Mouse (Mus musculus) midbrain, embryonic 13.5 days (tissue): Measurements from ENCODE around the gene Klhl5. TPM values are rescaled to one million over a fixed set of nuclear protein-coding genes. Genes with fewer than 3 reads are reported as not detected.

ENCODE experiments used
- ATAC-seq: fragments of 200-750 bp; cut with Nextera tagmentation; 2 replicates; pipeline ENCODE4 v1.8.0; 2017; ENCODE audit warnings: mild to moderate bottlenecking, moderate TSS enrichment, moderate library complexity
- H3K27ac ChIP-seq: fragments of 300-500 bp; sonication (generic); 2 replicates; pipeline ENCODE4 v1.5.1; 2015; ENCODE audit warnings: inconsistent platforms, mild to moderate bottlenecking, moderate library complexity
- H3K27me3 ChIP-seq: fragments of 300-500 bp; sonication (generic); 2 replicates; pipeline ENCODE4 v1.6.1; 2015; ENCODE audit warnings: mild to moderate bottlenecking, inconsistent platforms
- H3K36me3 ChIP-seq: fragments of 300-500 bp; sonication (generic); 2 replicates; pipeline ENCODE4 v1.6.1; 2015; ENCODE audit warnings: mild to moderate bottlenecking, inconsistent platforms
- H3K4me1 ChIP-seq: fragments of 300-500 bp; sonication (generic); replicated peaks from 2 replicates; pipeline ENCODE4 v1.6.1; 2015; ENCODE audit warnings: inconsistent platforms
- H3K4me2 ChIP-seq: fragments of 300-500 bp; sonication (generic); replicated peaks from 2 replicates; pipeline ENCODE4 v1.6.1; 2015; ENCODE audit warnings: moderate library complexity, mild to moderate bottlenecking, inconsistent platforms
- H3K4me3 ChIP-seq: fragments of 300-500 bp; sonication (generic); replicated peaks from 2 replicates; pipeline ENCODE4 v1.5.1; 2015; ENCODE audit warnings: mild to moderate bottlenecking, inconsistent platforms
- H3K9ac ChIP-seq: fragments of 300-500 bp; sonication (generic); replicated peaks from 2 replicates; pipeline ENCODE4 v1.6.1; 2015; ENCODE audit warnings: mild to moderate bottlenecking, inconsistent platforms
- H3K9me3 ChIP-seq: fragments of 300-500 bp; sonication (generic); 2 replicates; pipeline ENCODE4 v1.6.1; 2016; ENCODE audit warnings: mild to moderate bottlenecking, inconsistent platforms
- WGBS: fragments of 180-500 bp; shearing (Covaris S2); methylation state at CpG from one replicate; pipeline ENCODE4 v1.1.7; 2015; 5-methylcytosine and 5-hydroxymethylcytosine counted together
- polyA plus RNA-seq: library from polyadenylated mRNA; unstranded; fragments of >200 nt; fragmentation: Nextera tagmentation; extraction: Ambion mirVana; gene quantifications from 2 replicates; pipeline ENCODE4 v1.2.1, GENCODE M21; 2015

Gene Klhl5
- polyA plus RNA-seq, 1 experiment from 2014 or later: 46.7 TPM

- H3K36me3 ChIP-seq: no peaks in the 10 kb centered on the region
- H3K27me3 ChIP-seq: no peaks in the 10 kb centered on the region
- H3K9ac ChIP-seq: no peak overlapping the region
- no peak overlapping the region for H3K4me3 ChIP-seq
- H3K27ac ChIP-seq: no peak overlapping the region
- peaks cover 12% of the 10 kb centered on the region for H3K4me1 ChIP-seq
- no peak for ATAC-seq
- WGBS: 82% methylated on average over 2 of the region's 2 CpGs
- H3K9me3 ChIP-seq: no peaks in the 10 kb centered on the region
- no peak overlapping the region for H3K4me2 ChIP-seq
Observed at GRCm38 (mm10) chr5:65128481-65128880, 21.1 kb downstream of the Klhl5 start.

- ATAC-seq: peak; percentile 95
- peaks cover 19% of the 10 kb centered on the region for H3K4me1 ChIP-seq
- peak overlapping the region; percentile 62 for H3K4me3 ChIP-seq
- H3K27me3 ChIP-seq: no peaks in the 10 kb centered on the region
- 2% methylated on average over 12 of the region's 12 CpGs for WGBS
- H3K9ac ChIP-seq: peak overlapping the region; percentile 80
- H3K9me3 ChIP-seq: no peaks in the 10 kb centered on the region
- no peaks in the 10 kb centered on the region for H3K36me3 ChIP-seq
- H3K27ac ChIP-seq: peak overlapping the region; percentile 84
- H3K4me2 ChIP-seq: peak overlapping the region; percentile 70
Observed at GRCm38 (mm10) chr5:65130528-65131210, 23.3 kb downstream of the Klhl5 start.

- Histone ChIP-seq H3K4me2 (peak overlapping the region; percentile 70), H3K27me3 (no peaks in the 10 kb centered on the region), H3K27ac (peak overlapping the region; percentile 84), H3K4me1 (peaks cover 25% of the 10 kb centered on the region), H3K36me3 (no peaks in the 10 kb centered on the region), H3K4me3 (peak overlapping the region; percentile 62), H3K9ac (peak overlapping the region; percentile 80), H3K9me3 (no peaks in the 10 kb centered on the region)
- peak; percentile 49 for ATAC-seq
- 5% methylated on average over 20 of the region's 20 CpGs for WGBS
Observed at GRCm38 (mm10) chr5:65131211-65131879, 24.0 kb downstream of the Klhl5 start.

GRCm38 (mm10) chr5:65136159-65136558, 28.8 kb downstream of the Klhl5 start:
- no peaks in the 10 kb centered on the region for H3K9me3 ChIP-seq
- no peaks in the 10 kb centered on the region for H3K36me3 ChIP-seq
- H3K4me1 ChIP-seq: peaks cover 22% of the 10 kb centered on the region
- no peak overlapping the region for H3K27ac ChIP-seq
- no peak overlapping the region for H3K9ac ChIP-seq
- no peaks in the 10 kb centered on the region for H3K27me3 ChIP-seq
- no peak for ATAC-seq
- WGBS: 90% methylated on average over 7 of the region's 7 CpGs
- H3K4me3 ChIP-seq: no peak overlapping the region
- peak overlapping the region; percentile 14 for H3K4me2 ChIP-seq

- no peak overlapping the region for H3K4me2 ChIP-seq
- no peak overlapping the region for H3K4me3 ChIP-seq
- H3K9me3 ChIP-seq: no peaks in the 10 kb centered on the region
- no peaks in the 10 kb centered on the region for H3K27me3 ChIP-seq
- 85% methylated on average over 6 of the region's 6 CpGs for WGBS
- H3K4me1 ChIP-seq: peaks cover 19% of the 10 kb centered on the region
- ATAC-seq: no peak
- H3K27ac ChIP-seq: no peak overlapping the region
- H3K36me3 ChIP-seq: peaks cover 8% of the 10 kb centered on the region
- H3K9ac ChIP-seq: no peak overlapping the region
Observed at GRCm38 (mm10) chr5:65137073-65137472, 29.7 kb downstream of the Klhl5 start.

- H3K4me1 ChIP-seq: peaks cover 3% of the 10 kb centered on the region; the same call in 1 of the 2 replicates
- H3K4me3 ChIP-seq: no peak overlapping the region
- no peak overlapping the region for H3K4me2 ChIP-seq
- no peak overlapping the region for H3K27ac ChIP-seq
- no peaks in the 10 kb centered on the region for H3K27me3 ChIP-seq
- no peaks in the 10 kb centered on the region for H3K9me3 ChIP-seq
- 94% methylated on average over 8 of the region's 8 CpGs for WGBS
- peaks cover 31% of the 10 kb centered on the region for H3K36me3 ChIP-seq
- no peak overlapping the region for H3K9ac ChIP-seq
- ATAC-seq: no peak
Observed at GRCm38 (mm10) chr5:65141242-65141641, 33.9 kb downstream of the Klhl5 start.

- WGBS: 81% methylated on average over 6 of the region's 6 CpGs
- H3K9me3 ChIP-seq: no peaks in the 10 kb centered on the region
Observed at GRCm38 (mm10) chr5:65142247-65142646, 34.9 kb downstream of the Klhl5 start.

GRCm38 (mm10) chr5:65145499-65146101, 38.3 kb downstream of the Klhl5 start:
- 74% methylated on average over 9 of the region's 9 CpGs for WGBS

More at GRCm38 (mm10) chr5:65142247-65142646, 34.9 kb downstream of the Klhl5 start:
- Histone ChIP-seq H3K36me3 (peaks cover 34% of the 10 kb centered on the region), H3K27ac (no peak overlapping the region), H3K4me1 (no peaks in the 10 kb centered on the region), H3K4me3 (no peak overlapping the region), H3K9ac (no peak overlapping the region), H3K4me2 (no peak overlapping the region), H3K27me3 (no peaks in the 10 kb centered on the region)
- no peak for ATAC-seq

GRCm38 (mm10) chr5:65146749-65147148, 39.4 kb downstream of the Klhl5 start:
- no peak overlapping the region for H3K9ac ChIP-seq
- no peaks in the 10 kb centered on the region for H3K4me1 ChIP-seq
- no peaks in the 10 kb centered on the region for H3K27me3 ChIP-seq
- WGBS: 89% methylated on average over 6 of the region's 6 CpGs
- H3K4me3 ChIP-seq: no peak overlapping the region
- H3K27ac ChIP-seq: no peak overlapping the region
- peaks cover 63% of the 10 kb centered on the region for H3K36me3 ChIP-seq
- no peak overlapping the region for H3K4me2 ChIP-seq
- H3K9me3 ChIP-seq: no peaks in the 10 kb centered on the region
- ATAC-seq: no peak

More at GRCm38 (mm10) chr5:65145499-65146101, 38.3 kb downstream of the Klhl5 start:
- Histone ChIP-seq H3K27ac (peak overlapping the region; percentile 19; the same call in 1 of the 2 replicates), H3K9me3 (no peaks in the 10 kb centered on the region), H3K4me1 (no peaks in the 10 kb centered on the region), H3K36me3 (peaks cover 63% of the 10 kb centered on the region), H3K4me3 (no peak overlapping the region), H3K4me2 (no peak overlapping the region), H3K27me3 (no peaks in the 10 kb centered on the region), H3K9ac (no peak overlapping the region)
- ATAC-seq: no peak

- Histone ChIP-seq H3K4me3 (no peak overlapping the region), H3K36me3 (peaks cover 58% of the 10 kb centered on the region), H3K27me3 (no peaks in the 10 kb centered on the region), H3K27ac (no peak overlapping the region), H3K4me1 (no peaks in the 10 kb centered on the region), H3K4me2 (no peak overlapping the region), H3K9me3 (no peaks in the 10 kb centered on the region), H3K9ac (no peak overlapping the region)
- 93% methylated on average over 6 of the region's 6 CpGs for WGBS
- ATAC-seq: no peak
Observed at GRCm38 (mm10) chr5:65149706-65150105, 42.4 kb downstream of the Klhl5 start.

- 91% methylated on average over 8 of the region's 8 CpGs for WGBS
- Histone ChIP-seq H3K9me3 (no peaks in the 10 kb centered on the region), H3K36me3 (peaks cover 52% of the 10 kb centered on the region), H3K4me1 (no peaks in the 10 kb centered on the region), H3K9ac (no peak overlapping the region), H3K27me3 (no peaks in the 10 kb centered on the region), H3K4me3 (no peak overlapping the region), H3K27ac (no peak overlapping the region), H3K4me2 (no peak overlapping the region)
- ATAC-seq: no peak
Observed at GRCm38 (mm10) chr5:65150376-65150955, 43.1 kb downstream of the Klhl5 start.

- Histone ChIP-seq H3K9me3 (no peaks in the 10 kb centered on the region), H3K9ac (no peak overlapping the region), H3K27ac (no peak overlapping the region), H3K4me1 (no peaks in the 10 kb centered on the region), H3K27me3 (no peaks in the 10 kb centered on the region), H3K4me3 (no peak overlapping the region), H3K36me3 (peaks cover 60% of the 10 kb centered on the region), H3K4me2 (no peak overlapping the region)
- 98% methylated on average over 3 of the region's 3 CpGs for WGBS
- ATAC-seq: no peak
Observed at GRCm38 (mm10) chr5:65151276-65151675, 43.9 kb downstream of the Klhl5 start.
